Mouse (Mus musculus): ENCODE data around the gene Mast3. TPM values are rescaled to one million over a fixed set of nuclear protein-coding genes. Genes with fewer than 3 reads are reported as not detected.

Gene Mast3
- total RNA-seq, 2 experiments from 2014 or later = 2.4 to 3.4 TPM

GRCm38 (mm10) chr8:70760350-70760749 is 44.5 kb downstream of the Mast3 start:
- no peak for DNase-seq

- DNase-seq = peak; percentile 52
Observed at GRCm38 (mm10) chr8:70758616-70759561, 46.0 kb downstream of the Mast3 start.

GRCm38 (mm10) chr8:70758308-70758615 is 46.6 kb downstream of the Mast3 start:
- peak; percentile 8 for DNase-seq

GRCm38 (mm10) chr8:70757523-70758307 is 47.1 kb downstream of the Mast3 start:
- peak; percentile 26 for DNase-seq

GRCm38 (mm10) chr8:70756476-70757040 is 48.3 kb downstream of the Mast3 start:
- DNase-seq = peak; percentile 9

GRCm38 (mm10) chr8:70755661-70756475 is 49.0 kb downstream of the Mast3 start:
- peak; percentile 13 for DNase-seq

- DNase-seq = no peak
Observed at GRCm38 (mm10) chr8:70754871-70755660, 49.8 kb downstream of the Mast3 start.

GRCm38 (mm10) chr8:70754043-70754870 is 50.6 kb downstream of the Mast3 start, which contains the start of gene Rab3a:
Gene Rab3a (plus strand): TSS chr8:70754679.
- DNase-seq = peak; percentile 99

GRCm38 (mm10) chr8:70753151-70753550 is 51.7 kb downstream of the Mast3 start:
- peak; percentile 94 for DNase-seq

- peak; percentile 82 for DNase-seq
Observed at GRCm38 (mm10) chr8:70752000-70752764, 52.7 kb downstream of the Mast3 start.

GRCm38 (mm10) chr8:70750128-70750680 is 54.6 kb downstream of the Mast3 start:
- no peak for DNase-seq

GRCm38 (mm10) chr8:70749097-70749674 is 55.7 kb downstream of the Mast3 start:
- DNase-seq = no peak

GRCm38 (mm10) chr8:70748246-70749096 is 56.4 kb downstream of the Mast3 start:
- no peak for DNase-seq

GRCm38 (mm10) chr8:70747211-70747890 is 57.5 kb downstream of the Mast3 start:
- DNase-seq = no peak

- DNase-seq = no peak
Observed at GRCm38 (mm10) chr8:70746676-70747075, 58.2 kb downstream of the Mast3 start.

- no peak for DNase-seq
Observed at GRCm38 (mm10) chr8:70745691-70746220, 59.1 kb downstream of the Mast3 start.

GRCm38 (mm10) chr8:70744806-70745205 is 60.0 kb downstream of the Mast3 start:
- no peak for DNase-seq

Measured in gastrocnemius, postnatal 25 days (tissue).